Comparison of ENCODE assay signal across 23 mouse cellular contexts in the genomic region with DNA sequence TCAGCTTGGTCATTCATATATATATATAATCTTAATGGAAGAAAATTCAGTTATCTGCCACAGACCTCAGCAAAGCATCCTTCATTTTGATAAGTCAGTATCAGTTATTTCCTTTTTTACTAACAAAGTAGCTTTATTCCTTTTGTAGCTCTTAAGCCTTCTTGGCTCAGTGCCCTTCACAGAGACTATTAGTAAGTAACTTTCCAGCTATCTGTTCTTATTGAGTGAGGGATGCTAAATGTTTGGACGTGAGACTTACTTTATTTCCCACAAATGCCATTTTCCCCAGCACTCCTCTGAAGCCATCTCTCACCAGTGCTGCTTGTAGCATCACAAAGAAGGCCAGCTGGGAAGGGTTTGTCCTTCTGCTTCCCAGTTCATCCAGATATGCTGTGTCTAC.
"Had no signal": no experiment of that assay in that cellular context is flagged by ENCODE, and none has a peak within 500 bp of the region (broad histone marks: within the 10 kb centered on the region; RNA-seq: fewer than 3 reads in every experiment).

No protein-coding gene starts in this region.

- H3K36me3 ChIP-seq: forebrain, embryonic 15.5 days; heart, embryonic 15.5 days; hindbrain, embryonic 10.5 days; hindbrain, embryonic 12.5 days; intestine, embryonic 15.5 days; limb, embryonic 10.5 days; limb, embryonic 12.5 days had no signal

- ATAC-seq: forebrain, embryonic 15.5 days; forebrain, postnatal 0 days; hindbrain, embryonic 16.5 days; inflammation-experienced regulatory T-cells, adult 6 months; intestine, embryonic 15.5 days; intestine, postnatal 0 days had no signal

- H3K4me2 ChIP-seq: forebrain, embryonic 15.5 days; heart, embryonic 11.5 days; heart, embryonic 15.5 days; hindbrain, embryonic 12.5 days; hindbrain, embryonic 14.5 days; intestine, embryonic 15.5 days; limb, embryonic 12.5 days had no signal

- H3K4me3 ChIP-seq: forebrain, embryonic 15.5 days; heart, embryonic 15.5 days; hindbrain, embryonic 10.5 days; hindbrain, embryonic 12.5 days; intestine, embryonic 15.5 days; layer of hippocampus, adult 2 months; left cerebral cortex, adult 2 months; limb, embryonic 10.5 days; limb, embryonic 12.5 days had no signal

- DNase-seq: forebrain, postnatal 0 days; gastrocnemius, postnatal 25 days; heart, postnatal 4 days; kidney, adult 18-20 months; kidney, adult 8-10 months; kidney, postnatal 10 days; kidney, postnatal 25 days; kidney, postnatal 4 days; liver had no signal

- H3K4me1 ChIP-seq: forebrain, embryonic 15.5 days; limb, embryonic 12.5 days had no signal

- H3K27me3 ChIP-seq: forebrain, embryonic 15.5 days; heart, embryonic 15.5 days; hindbrain, embryonic 12.5 days; intestine, embryonic 15.5 days had no signal

- H3K9ac ChIP-seq: forebrain, embryonic 15.5 days; forebrain, postnatal 0 days; heart, embryonic 15.5 days; hindbrain, embryonic 12.5 days; hindbrain, embryonic 14.5 days; intestine, embryonic 15.5 days; limb, embryonic 12.5 days had no signal

- H3K9me3 ChIP-seq: forebrain, embryonic 15.5 days; heart, embryonic 15.5 days; hindbrain, embryonic 10.5 days; hindbrain, embryonic 12.5 days; intestine, embryonic 15.5 days; limb, embryonic 10.5 days; limb, embryonic 12.5 days had no signal

- H3K27ac ChIP-seq: forebrain, embryonic 15.5 days; heart, embryonic 15.5 days; hindbrain, embryonic 10.5 days; hindbrain, embryonic 12.5 days; hindbrain, embryonic 14.5 days; intestine, embryonic 15.5 days; layer of hippocampus, adult 2 months; left cerebral cortex, adult 2 months; limb, embryonic 10.5 days; limb, embryonic 12.5 days had no signal
